Mouse (Mus musculus): ENCODE data around the gene Col28a1.

The Col28a1 gene

DNA sequence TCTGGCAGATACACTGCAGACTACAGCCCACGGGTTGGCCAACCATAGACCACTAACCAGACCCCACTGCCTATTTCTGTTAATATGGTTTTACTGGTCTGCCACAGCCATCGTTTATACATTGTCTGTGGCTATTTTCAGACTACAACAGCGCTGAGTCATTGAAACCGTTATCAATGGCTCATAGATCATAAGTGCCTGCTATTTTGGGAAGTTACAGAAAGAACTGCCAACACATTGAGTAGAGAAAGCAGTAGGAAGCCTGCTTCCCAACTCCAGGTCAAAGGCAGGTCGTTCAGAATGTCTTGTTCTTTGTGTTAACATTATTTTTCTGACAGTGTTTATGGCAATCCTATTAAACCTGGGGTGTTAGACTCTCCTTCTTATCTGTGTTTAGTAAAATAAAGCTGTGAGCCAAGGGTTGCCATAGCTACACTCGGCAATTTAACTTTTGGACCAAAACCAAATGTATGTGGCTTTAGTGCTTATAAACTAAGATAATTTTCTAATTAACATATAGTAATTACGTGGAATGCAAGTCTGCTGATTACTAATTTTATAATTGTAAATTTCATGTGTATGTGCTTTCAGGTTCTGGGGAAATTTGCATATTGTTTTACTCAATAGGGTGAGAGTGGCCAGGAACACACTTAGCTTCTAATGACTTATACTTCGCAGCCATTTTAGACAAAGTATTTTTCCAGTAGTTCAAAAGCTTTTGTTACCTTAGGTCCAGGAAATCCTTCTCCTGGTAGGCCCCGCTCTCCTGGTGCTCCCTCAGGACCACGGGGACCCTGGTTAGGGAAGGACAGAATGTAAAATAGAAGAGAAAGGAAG is 86.3 kb downstream of the Col28a1 start:
- Histone ChIP-seq H3K27me3 (ENCODE audit: insufficient read depth, low read length) (no peaks in the 10 kb centered on the region), H3K36me3 (ENCODE audit: insufficient read depth, low read length) (no peaks in the 10 kb centered on the region), H3K4me1 (replicated peaks; ENCODE audit: low read depth, low read length) (no peaks in the 10 kb centered on the region), H3K9me3 (ENCODE audit: low read length) (peaks cover 17% of the 10 kb centered on the region), H3K4me3 (replicated peaks; ENCODE audit: low read length) (no peak overlapping the region)
- TF ChIP-seq NANOG (IDR thresholded peaks at IDR 0.05; ENCODE audit: borderline replicate concordance, low read length) = no peak

GRCm38 (mm10) chr6:8101224-8101623 is 91.2 kb downstream of the Col28a1 start:
- H3K4me1 ChIP-seq (replicated peaks; ENCODE audit: low read depth, low read length) = no peaks in the 10 kb centered on the region

GRCm38 (mm10) chr6:8095856-8096255 is 96.6 kb downstream of the Col28a1 start:
- Histone ChIP-seq H3K4me1 (replicated peaks; ENCODE audit: low read depth, low read length) (no peaks in the 10 kb centered on the region), H3K36me3 (ENCODE audit: insufficient read depth, low read length) (no peaks in the 10 kb centered on the region), H3K27me3 (ENCODE audit: insufficient read depth, low read length) (no peaks in the 10 kb centered on the region), H3K4me3 (replicated peaks; ENCODE audit: low read length) (no peak overlapping the region), H3K9me3 (ENCODE audit: low read length) (no peaks in the 10 kb centered on the region)
- TF ChIP-seq NANOG (IDR thresholded peaks at IDR 0.05; ENCODE audit: borderline replicate concordance, low read length) = no peak
- no peak for TF ChIP-seq CTCF (conservative IDR thresholded peaks at IDR 0.05; ENCODE audit: low read length)
- TF ChIP-seq POU5F1 (IDR thresholded peaks at IDR 0.05; ENCODE audit: borderline replicate concordance, low read length) = no peak

More at GRCm38 (mm10) chr6:8101224-8101623, 91.2 kb downstream of the Col28a1 start:
- Histone ChIP-seq H3K4me3 (replicated peaks; ENCODE audit: low read length) (no peak overlapping the region), H3K36me3 (ENCODE audit: insufficient read depth, low read length) (no peaks in the 10 kb centered on the region), H3K9me3 (ENCODE audit: low read length) (no peaks in the 10 kb centered on the region), H3K27me3 (ENCODE audit: insufficient read depth, low read length) (no peaks in the 10 kb centered on the region)
- TF ChIP-seq POU5F1 (IDR thresholded peaks at IDR 0.05; ENCODE audit: borderline replicate concordance, low read length) (no peak), NANOG (IDR thresholded peaks at IDR 0.05; ENCODE audit: borderline replicate concordance, low read length) (no peak), CTCF (conservative IDR thresholded peaks at IDR 0.05; ENCODE audit: low read length) (no peak)

GRCm38 (mm10) chr6:8094160-8094953 is 98.1 kb downstream of the Col28a1 start:
- Histone ChIP-seq H3K27me3 (ENCODE audit: insufficient read depth, low read length) (no peaks in the 10 kb centered on the region), H3K36me3 (ENCODE audit: insufficient read depth, low read length) (no peaks in the 10 kb centered on the region)
- TF ChIP-seq POU5F1 (IDR thresholded peaks at IDR 0.05; ENCODE audit: borderline replicate concordance, low read length) (no peak), NANOG (IDR thresholded peaks at IDR 0.05; ENCODE audit: borderline replicate concordance, low read length) (no peak), CTCF (conservative IDR thresholded peaks at IDR 0.05; ENCODE audit: low read length) (no peak)

GRCm38 (mm10) chr6:8093556-8093955 is 98.9 kb downstream of the Col28a1 start:
- H3K4me1 ChIP-seq (replicated peaks; ENCODE audit: low read depth, low read length) = no peaks in the 10 kb centered on the region
- H3K36me3 ChIP-seq (ENCODE audit: insufficient read depth, low read length) = no peaks in the 10 kb centered on the region
- no peak overlapping the region for H3K4me3 ChIP-seq (replicated peaks; ENCODE audit: low read length)
- TF ChIP-seq CTCF (conservative IDR thresholded peaks at IDR 0.05; ENCODE audit: low read length) = no peak
- no peak for TF ChIP-seq NANOG (IDR thresholded peaks at IDR 0.05; ENCODE audit: borderline replicate concordance, low read length)
- TF ChIP-seq POU5F1 (IDR thresholded peaks at IDR 0.05; ENCODE audit: borderline replicate concordance, low read length) = no peak
- H3K9me3 ChIP-seq (ENCODE audit: low read length) = no peaks in the 10 kb centered on the region
- H3K27me3 ChIP-seq (ENCODE audit: insufficient read depth, low read length) = no peaks in the 10 kb centered on the region

More at GRCm38 (mm10) chr6:8094160-8094953, 98.1 kb downstream of the Col28a1 start:
- H3K4me1 ChIP-seq (replicated peaks; ENCODE audit: low read depth, low read length) = no peaks in the 10 kb centered on the region
- no peak overlapping the region for H3K4me3 ChIP-seq (replicated peaks; ENCODE audit: low read length)
- H3K9me3 ChIP-seq (ENCODE audit: low read length) = no peaks in the 10 kb centered on the region

DNA sequence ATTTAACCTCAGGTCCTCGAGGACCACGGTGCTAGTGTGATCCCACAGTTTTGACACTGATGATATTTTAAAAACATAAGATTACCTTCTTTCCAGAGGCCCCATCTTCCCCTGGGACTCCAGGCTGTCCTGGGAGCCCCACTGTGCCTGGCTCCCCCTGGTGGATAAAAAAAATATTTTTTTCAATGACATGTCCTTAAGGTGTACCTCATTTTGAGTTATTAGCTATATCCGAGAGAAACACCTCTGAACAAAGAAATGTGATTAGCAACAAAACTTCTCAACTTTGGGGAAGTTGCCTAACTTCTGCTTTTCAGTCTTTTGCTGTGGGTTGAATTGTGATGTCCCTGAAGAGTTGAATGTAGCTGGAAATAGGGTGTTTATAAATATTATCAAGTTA is 105.6 kb downstream of the Col28a1 start:
- Histone ChIP-seq H3K27me3 (ENCODE audit: insufficient read depth, low read length) (no peaks in the 10 kb centered on the region), H3K4me1 (replicated peaks; ENCODE audit: low read depth, low read length) (no peaks in the 10 kb centered on the region)
- TF ChIP-seq POU5F1 (IDR thresholded peaks at IDR 0.05; ENCODE audit: borderline replicate concordance, low read length) (no peak), CTCF (conservative IDR thresholded peaks at IDR 0.05; ENCODE audit: low read length) (peak; percentile 34)

DNA sequence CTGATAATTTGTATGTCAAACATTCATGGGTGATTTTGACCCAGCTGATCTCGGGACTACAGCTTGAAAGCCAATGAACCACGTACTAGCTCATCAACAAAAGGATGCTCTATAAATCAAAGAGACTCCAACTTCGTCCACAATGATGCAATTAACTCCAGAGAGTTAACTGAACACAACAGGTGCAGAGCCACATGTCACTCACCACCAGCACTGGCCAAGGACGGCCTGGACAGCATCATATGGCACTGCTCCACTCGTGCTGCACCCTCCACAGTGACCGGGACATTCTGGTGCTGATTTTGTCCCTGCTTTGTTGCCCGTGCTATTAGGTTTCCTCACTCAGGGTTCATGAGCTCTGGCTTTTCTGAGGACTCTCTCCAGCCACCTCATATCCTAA is 107.6 kb downstream of the Col28a1 start:
- Histone ChIP-seq H3K36me3 (ENCODE audit: insufficient read depth, low read length) (no peaks in the 10 kb centered on the region), H3K27me3 (ENCODE audit: insufficient read depth, low read length) (no peaks in the 10 kb centered on the region), H3K4me1 (replicated peaks; ENCODE audit: low read depth, low read length) (no peaks in the 10 kb centered on the region), H3K9me3 (ENCODE audit: low read length) (no peaks in the 10 kb centered on the region), H3K4me3 (replicated peaks; ENCODE audit: low read length) (no peak overlapping the region)
- no peak for TF ChIP-seq NANOG (IDR thresholded peaks at IDR 0.05; ENCODE audit: borderline replicate concordance, low read length)
- no peak for TF ChIP-seq POU5F1 (IDR thresholded peaks at IDR 0.05; ENCODE audit: borderline replicate concordance, low read length)
- no peak for TF ChIP-seq CTCF (conservative IDR thresholded peaks at IDR 0.05; ENCODE audit: low read length)

More for the DNA sequence above, 105.6 kb downstream of the Col28a1 start:
- Histone ChIP-seq H3K9me3 (ENCODE audit: low read length) (no peaks in the 10 kb centered on the region), H3K36me3 (ENCODE audit: insufficient read depth, low read length) (no peaks in the 10 kb centered on the region), H3K4me3 (replicated peaks; ENCODE audit: low read length) (no peak overlapping the region)

GRCm38 (mm10) chr6:8083196-8083595 is 109.2 kb downstream of the Col28a1 start:
- Histone ChIP-seq H3K36me3 (ENCODE audit: insufficient read depth, low read length) (no peaks in the 10 kb centered on the region), H3K9me3 (ENCODE audit: low read length) (no peaks in the 10 kb centered on the region)
- no peak for TF ChIP-seq NANOG (IDR thresholded peaks at IDR 0.05; ENCODE audit: borderline replicate concordance, low read length)
- TF ChIP-seq POU5F1 (IDR thresholded peaks at IDR 0.05; ENCODE audit: borderline replicate concordance, low read length) = no peak
- no peak for TF ChIP-seq CTCF (conservative IDR thresholded peaks at IDR 0.05; ENCODE audit: low read length)

More at GRCm38 (mm10) chr6:8083196-8083595, 109.2 kb downstream of the Col28a1 start:
- Histone ChIP-seq H3K27me3 (ENCODE audit: insufficient read depth, low read length) (no peaks in the 10 kb centered on the region), H3K4me3 (replicated peaks; ENCODE audit: low read length) (no peak overlapping the region), H3K4me1 (replicated peaks; ENCODE audit: low read depth, low read length) (no peaks in the 10 kb centered on the region)
